Mouse (Mus musculus): ENCODE measurements at regions not wholly inside any gene's neighbourhood (a gene's known extent, or its start where the extent isn't known, plus 50 kb on each side); places are given as distances from the start of the nearest gene placed in this dataset.

GRCm38 (mm10) chr10:68625752-68626151 is 84.1 kb upstream of the Cabcoco1 start:
- TF ChIP-seq CTCF (IDR thresholded peaks at IDR 0.05; ENCODE audit: extremely low read depth, insufficient read depth, low read length) = peak; percentile 11; the same call in 1 of the 2 replicates
- no peak for TF ChIP-seq POLR2A (IDR thresholded peaks at IDR 0.05; ENCODE audit: extremely low read depth, insufficient read depth, low read length)

Measured in cortical plate, adult 2 months (tissue).